Mouse (Mus musculus) erythroblast, embryonic 14.5 days (primary cell): Measurements from ENCODE around the gene Ccn2. TPM values are rescaled to one million over a fixed set of nuclear protein-coding genes. Genes with fewer than 3 reads are reported as not detected.
"Not testable (repeated sequence)": the region's sequence is repeated elsewhere in the genome, so short reads cannot be mapped to it uniquely, and the experiment has no call there.

Experiments used
- H3K27me3 ChIP-seq: 2 replicates; pipeline ENCODE4 v1.6.1; 2012; ENCODE audit warnings: inconsistent platforms; ENCODE audit not compliant: control insufficient read depth
- H3K36me3 ChIP-seq: 2 replicates; pipeline ENCODE4 v1.6.1; 2012; ENCODE audit warnings: mild to moderate bottlenecking, inconsistent platforms; ENCODE audit not compliant: control insufficient read depth
- H3K4me1 ChIP-seq: 2 replicates; pipeline ENCODE4 v1.6.1; 2012; ENCODE audit warnings: inconsistent platforms; ENCODE audit not compliant: control insufficient read depth
- H3K4me3 ChIP-seq: replicated peaks from 2 replicates; pipeline ENCODE3; 2012; ENCODE audit warnings: moderate library complexity, mild to moderate bottlenecking, inconsistent platforms
- H3K9me3 ChIP-seq: 2 replicates; pipeline ENCODE4 v1.6.1; 2012; ENCODE audit warnings: low read length, inconsistent platforms, mixed read lengths; ENCODE audit not compliant: control insufficient read depth
- GATA1 ChIP-seq: IDR thresholded peaks from 2 replicates; pipeline ENCODE4 v1.6.1; 2012; ENCODE audit warnings: low read length, inconsistent platforms, mixed read lengths
- TAL1 ChIP-seq: IDR thresholded peaks from 3 replicates; pipeline ENCODE4 v1.6.1; 2012; ENCODE audit warnings: low read length, inconsistent platforms, mixed read lengths
- polyA plus RNA-seq: library from polyadenylated mRNA; stranded (reverse); fragments of >175 nt; gene quantifications from 2 replicates; pipeline ENCODE4 v1.2.3, GENCODE M21; 2012

Ccn2 gene
- polyA plus RNA-seq, 1 experiment = not detected

DNA sequence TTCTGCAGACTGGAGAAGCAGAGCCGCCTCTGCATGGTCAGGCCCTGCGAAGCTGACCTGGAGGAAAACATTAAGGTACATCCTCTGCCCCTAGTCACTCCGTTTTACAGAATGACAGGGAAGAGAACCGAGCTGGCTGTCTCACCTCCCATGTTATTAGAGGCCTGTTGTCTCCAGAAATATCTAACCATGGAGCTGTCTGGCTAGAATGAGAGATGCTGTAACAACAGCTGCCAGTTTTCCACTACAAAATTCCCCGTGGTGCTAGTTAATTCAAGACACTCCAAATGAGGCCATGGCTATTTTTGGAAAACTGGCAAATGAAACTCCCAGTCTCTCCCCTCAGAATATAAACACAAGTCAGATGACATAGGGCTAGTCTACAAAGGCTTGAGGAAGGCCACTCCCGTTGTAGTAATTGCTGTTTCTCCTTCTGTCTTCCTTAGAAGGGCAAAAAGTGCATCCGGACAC, 1.7 kb downstream of the Ccn2 start:
- TF ChIP-seq TAL1 = no peak

DNA sequence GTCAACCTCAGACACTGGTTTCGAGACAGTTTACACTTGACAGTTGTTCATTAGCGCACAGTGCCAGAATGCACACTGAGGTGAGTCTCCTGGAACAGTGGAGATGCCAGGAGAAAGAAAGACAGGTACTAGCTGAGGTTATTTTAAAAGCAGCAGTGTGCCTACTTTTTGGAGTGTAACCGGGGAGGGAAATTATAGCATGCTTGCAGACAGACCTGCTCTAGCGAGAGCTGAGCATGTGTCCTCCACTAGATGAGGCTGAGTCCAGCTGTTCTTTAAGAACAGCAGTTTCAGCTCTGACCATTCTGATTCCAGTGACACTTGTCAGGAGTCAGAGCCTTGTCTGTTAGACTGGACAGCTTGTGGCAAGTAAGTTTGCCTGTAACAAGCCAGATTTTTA, 2.5 kb downstream of the Ccn2 start:
- 0 out of 2 replicates have a peak, but pooled peaks cover 1% of the 10 kb centered on the region for H3K4me1 ChIP-seq
- TF ChIP-seq TAL1 (no peak), GATA1 (no peak)
- H3K36me3 ChIP-seq = no peaks in the 10 kb centered on the region
- no peaks in the 10 kb centered on the region; the same call in 1 of the 2 replicates for H3K9me3 ChIP-seq
- peaks cover 35% of the 10 kb centered on the region for H3K27me3 ChIP-seq
- no peak overlapping the region for H3K4me3 ChIP-seq

More for the DNA sequence above, 1.7 kb downstream of the Ccn2 start:
- Histone ChIP-seq H3K4me1 (0 out of 2 replicates have a peak, but pooled peaks cover 1% of the 10 kb centered on the region), H3K9me3 (no peaks in the 10 kb centered on the region; the same call in 1 of the 2 replicates), H3K36me3 (no peaks in the 10 kb centered on the region), H3K4me3 (no peak overlapping the region), H3K27me3 (peaks cover 37% of the 10 kb centered on the region)

DNA sequence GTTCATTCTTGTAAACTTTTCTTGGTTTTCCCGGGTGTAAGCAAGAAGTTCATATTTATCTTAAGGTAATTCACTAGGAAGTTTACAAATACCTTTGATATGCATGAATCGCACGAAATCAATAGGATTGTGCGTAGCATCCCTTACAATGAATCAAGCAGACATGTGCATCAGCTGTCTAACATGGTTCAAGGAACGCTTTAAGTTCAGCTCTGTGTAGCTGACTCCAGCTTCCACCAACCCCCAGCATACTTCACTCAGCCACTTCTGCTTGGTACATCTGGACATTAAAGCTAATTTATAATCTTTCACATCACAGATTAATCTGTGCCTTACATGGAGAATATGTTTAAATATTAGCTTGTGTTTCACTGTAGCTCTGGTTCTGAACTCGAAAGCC, 3.5 kb downstream of the Ccn2 start:
- Histone ChIP-seq H3K9me3 (no peaks in the 10 kb centered on the region; the same call in 1 of the 2 replicates), H3K4me1 (0 out of 2 replicates have a peak, but pooled peaks cover 1% of the 10 kb centered on the region), H3K27me3 (peaks cover 30% of the 10 kb centered on the region), H3K4me3 (no peak overlapping the region), H3K36me3 (no peaks in the 10 kb centered on the region)
- TF ChIP-seq GATA1 = no peak
- TF ChIP-seq TAL1 = no peak

DNA sequence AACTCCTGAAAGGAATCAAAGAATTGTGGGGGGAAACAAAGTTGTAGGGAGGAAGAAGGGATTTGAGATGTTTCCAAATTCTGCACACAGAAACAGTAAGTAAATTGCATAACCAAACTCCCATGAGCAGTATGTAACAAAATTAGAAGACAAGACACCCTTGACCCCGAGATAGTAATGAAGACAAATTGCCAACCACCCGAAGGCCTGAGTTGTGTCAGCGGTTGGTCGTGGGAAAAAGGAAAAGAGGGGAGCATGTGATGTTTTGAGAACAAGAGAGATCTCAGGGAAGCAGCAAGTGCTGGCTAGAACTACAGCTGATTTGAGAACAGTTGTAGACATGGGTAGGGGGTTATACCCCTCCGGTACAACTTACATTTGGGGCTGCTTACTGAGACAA, 4.6 kb downstream of the Ccn2 start:
- no peak overlapping the region for H3K4me3 ChIP-seq
- no peaks in the 10 kb centered on the region for H3K36me3 ChIP-seq
- H3K9me3 ChIP-seq = no peaks in the 10 kb centered on the region; the same call in 1 of the 2 replicates
- H3K27me3 ChIP-seq = peaks cover 21% of the 10 kb centered on the region
- TF ChIP-seq GATA1 = no peak
- no peak for TF ChIP-seq TAL1
- H3K4me1 ChIP-seq = 0 out of 2 replicates have a peak, but pooled peaks cover 1% of the 10 kb centered on the region

DNA sequence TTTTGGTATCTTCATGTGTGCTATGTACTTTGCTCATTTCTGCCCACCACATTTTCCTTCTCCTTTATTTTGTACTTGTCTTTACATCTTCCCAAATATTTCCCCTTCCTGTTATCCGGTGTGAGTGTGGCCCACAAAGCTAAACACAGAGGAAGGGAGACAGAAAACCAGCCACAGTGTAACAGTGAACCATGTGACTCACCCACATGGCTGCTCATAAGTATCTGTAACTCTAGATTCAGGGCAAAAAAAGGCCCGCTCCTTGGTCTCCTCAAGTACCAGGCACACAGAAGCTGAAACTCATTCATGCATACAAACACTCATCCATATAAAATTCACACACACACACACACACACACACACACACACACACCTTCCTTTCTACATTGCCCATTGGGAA, 7.8 kb downstream of the Ccn2 start:
- H3K36me3 ChIP-seq = no peaks in the 10 kb centered on the region
- TF ChIP-seq TAL1 (no peak), GATA1 (no peak)
- no peaks in the 10 kb centered on the region for H3K4me1 ChIP-seq
- no peak overlapping the region for H3K4me3 ChIP-seq
- H3K9me3 ChIP-seq = no peaks in the 10 kb centered on the region
- no peaks in the 10 kb centered on the region for H3K27me3 ChIP-seq

DNA sequence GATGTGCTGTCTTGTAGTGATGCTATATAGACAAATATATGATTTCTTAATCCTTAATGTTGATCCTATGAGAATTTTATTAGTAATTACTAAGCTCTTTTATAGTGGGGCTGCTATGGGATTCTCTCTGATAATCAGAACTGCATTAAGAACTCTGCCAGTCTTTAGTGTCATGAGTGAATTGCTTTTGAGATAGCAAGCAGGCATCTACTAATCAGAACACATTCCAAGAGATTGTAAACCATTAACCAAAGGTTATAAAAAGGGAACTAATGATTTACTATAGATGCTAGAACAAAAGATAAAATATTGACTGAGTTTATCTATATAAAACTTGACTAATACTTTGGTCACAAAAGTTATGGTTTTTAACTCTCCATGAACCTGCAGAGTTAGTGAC, 8.5 kb downstream of the Ccn2 start:
- H3K27me3 ChIP-seq = no peaks in the 10 kb centered on the region
- H3K36me3 ChIP-seq = no peaks in the 10 kb centered on the region
- TF ChIP-seq GATA1 (no peak), TAL1 (no peak)
- H3K4me1 ChIP-seq = no peaks in the 10 kb centered on the region
- H3K4me3 ChIP-seq = no peak overlapping the region
- no peaks in the 10 kb centered on the region for H3K9me3 ChIP-seq

DNA sequence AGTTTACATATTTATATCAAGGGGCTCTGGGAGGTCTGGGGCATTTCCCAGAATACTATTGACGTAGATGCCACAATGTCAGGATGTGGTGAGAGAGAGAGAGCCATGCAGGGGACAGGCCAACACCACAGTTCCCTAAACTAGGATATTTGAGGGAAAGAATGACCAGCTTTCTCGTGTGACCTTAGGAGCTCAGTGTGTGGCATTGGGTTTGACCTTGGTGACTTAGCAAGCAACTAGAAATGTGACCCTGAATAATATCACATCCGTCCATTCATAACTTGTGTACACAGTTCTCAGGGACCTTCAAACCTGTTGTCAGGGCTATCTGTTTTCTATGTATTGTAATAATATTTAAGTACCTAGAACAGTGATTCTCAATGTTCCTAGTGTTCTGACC, 13.9 kb downstream of the Ccn2 start:
- Histone ChIP-seq H3K36me3 (no peaks in the 10 kb centered on the region), H3K4me1 (no peaks in the 10 kb centered on the region), H3K4me3 (no peak overlapping the region), H3K27me3 (no peaks in the 10 kb centered on the region), H3K9me3 (no peaks in the 10 kb centered on the region)
- TF ChIP-seq TAL1 (no peak), GATA1 (no peak)

DNA sequence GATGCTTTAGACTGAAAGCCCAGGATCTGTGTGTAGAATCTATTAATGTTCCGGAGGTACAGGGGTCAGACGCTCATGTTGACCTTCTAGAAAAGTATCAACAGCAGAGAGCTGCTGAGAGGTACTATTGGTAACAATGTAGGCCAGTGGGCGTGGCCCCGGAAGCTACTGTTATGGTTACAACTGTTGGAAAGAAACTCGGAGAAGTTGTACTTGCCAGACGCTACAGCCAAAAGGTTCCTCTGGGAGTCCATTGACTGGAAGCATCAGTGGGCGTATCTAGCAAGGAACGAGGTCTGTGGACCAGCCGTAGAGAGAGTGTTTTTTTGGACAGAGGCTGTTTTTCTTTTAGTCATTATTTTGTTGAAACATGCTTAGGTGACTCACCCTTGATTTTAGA, 14.5 kb downstream of the Ccn2 start:
- H3K4me3 ChIP-seq = no peak overlapping the region
- no peaks in the 10 kb centered on the region for H3K27me3 ChIP-seq
- TF ChIP-seq GATA1 = no peak
- no peak for TF ChIP-seq TAL1
- no peaks in the 10 kb centered on the region for H3K9me3 ChIP-seq
- no peaks in the 10 kb centered on the region for H3K36me3 ChIP-seq
- no peaks in the 10 kb centered on the region for H3K4me1 ChIP-seq

DNA sequence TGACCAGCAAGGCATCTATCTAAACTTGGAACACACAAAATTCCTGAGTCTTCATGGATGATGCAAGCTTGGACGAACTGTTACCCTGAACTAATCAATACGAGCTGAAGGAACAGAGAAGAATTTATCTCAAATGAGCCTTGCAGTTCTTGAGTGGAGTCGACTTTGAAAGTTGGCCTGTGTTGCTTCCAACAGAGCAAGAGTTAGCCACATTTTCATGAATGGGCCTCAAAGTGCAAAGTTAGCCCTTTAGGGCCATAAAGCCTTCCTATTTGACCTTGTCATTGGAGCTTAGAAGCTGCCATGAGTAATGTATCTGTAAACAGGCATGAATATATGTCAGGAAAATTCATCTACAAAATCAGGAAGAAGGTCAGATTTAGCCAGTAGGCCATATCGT, 19.5 kb downstream of the Ccn2 start:
- H3K9me3 ChIP-seq = no peaks in the 10 kb centered on the region
- no peaks in the 10 kb centered on the region for H3K4me1 ChIP-seq
- H3K27me3 ChIP-seq = no peaks in the 10 kb centered on the region
- no peaks in the 10 kb centered on the region for H3K36me3 ChIP-seq
- TF ChIP-seq GATA1 (no peak), TAL1 (no peak)
- no peak overlapping the region for H3K4me3 ChIP-seq

DNA sequence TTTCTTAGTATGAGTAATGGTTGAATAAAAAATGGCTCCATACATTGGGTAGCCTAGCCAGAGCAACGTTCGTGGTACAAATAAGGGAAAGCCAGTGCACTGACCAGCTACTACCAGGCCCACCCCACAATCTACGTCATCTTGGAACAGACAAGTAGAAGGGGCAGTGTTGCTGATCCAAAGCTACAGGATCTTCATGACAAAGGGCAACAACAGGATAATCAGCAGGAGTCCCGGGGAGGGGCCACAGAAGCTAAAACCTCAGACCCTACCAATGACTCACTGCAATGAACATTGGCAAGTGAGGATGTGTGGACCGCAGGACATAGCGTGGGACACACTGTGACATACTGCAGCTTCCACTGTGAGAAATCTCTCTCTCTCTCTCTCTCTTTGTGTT, 20.6 kb downstream of the Ccn2 start:
- Histone ChIP-seq H3K4me3 (no peak overlapping the region), H3K4me1 (no peaks in the 10 kb centered on the region), H3K27me3 (no peaks in the 10 kb centered on the region), H3K9me3 (no peaks in the 10 kb centered on the region), H3K36me3 (no peaks in the 10 kb centered on the region)
- no peak for TF ChIP-seq TAL1
- TF ChIP-seq GATA1 = no peak

DNA sequence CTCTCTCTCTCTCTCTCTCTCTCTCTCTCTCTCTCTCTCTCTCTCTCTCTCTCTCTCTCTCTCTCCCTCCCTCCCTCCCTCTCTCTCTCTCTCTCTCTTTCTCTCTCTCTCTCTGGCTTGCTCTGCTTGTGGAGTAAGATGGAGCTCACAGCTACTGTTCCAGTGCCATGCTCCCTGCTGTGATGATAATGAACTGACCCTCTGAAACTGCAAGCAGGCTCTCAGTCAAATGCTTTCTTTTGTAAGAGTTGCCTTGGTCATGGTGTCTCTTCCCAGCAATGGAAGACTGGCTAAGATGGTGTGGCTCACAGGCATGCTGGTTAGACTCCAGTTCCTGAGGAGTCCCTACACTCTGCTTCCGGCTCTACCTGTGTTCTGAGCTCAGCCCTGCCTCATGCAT, 21.3 kb downstream of the Ccn2 start:
- H3K36me3 ChIP-seq, H3K27me3 ChIP-seq, H3K4me3 ChIP-seq, H3K9me3 ChIP-seq, H3K4me1 ChIP-seq: not testable (repeated sequence)
